Mouse (Mus musculus) midbrain, embryonic 13.5 days (tissue): ENCODE results near the gene Slc50a1. TPM values are rescaled to one million over a fixed set of nuclear protein-coding genes. Genes with fewer than 3 reads are reported as not detected.

Source experiments
- ATAC-seq: fragments of 200-750 bp; cut with Nextera tagmentation; 2 replicates; pipeline ENCODE4 v1.8.0; 2017; ENCODE audit warnings: mild to moderate bottlenecking, moderate TSS enrichment, moderate library complexity
- H3K27ac ChIP-seq: fragments of 300-500 bp; sonication (generic); 2 replicates; pipeline ENCODE4 v1.5.1; 2015; ENCODE audit warnings: inconsistent platforms, mild to moderate bottlenecking, moderate library complexity
- H3K27me3 ChIP-seq: fragments of 300-500 bp; sonication (generic); 2 replicates; pipeline ENCODE4 v1.6.1; 2015; ENCODE audit warnings: mild to moderate bottlenecking, inconsistent platforms
- H3K36me3 ChIP-seq: fragments of 300-500 bp; sonication (generic); 2 replicates; pipeline ENCODE4 v1.6.1; 2015; ENCODE audit warnings: mild to moderate bottlenecking, inconsistent platforms
- H3K4me1 ChIP-seq: fragments of 300-500 bp; sonication (generic); replicated peaks from 2 replicates; pipeline ENCODE4 v1.6.1; 2015; ENCODE audit warnings: inconsistent platforms
- H3K4me2 ChIP-seq: fragments of 300-500 bp; sonication (generic); replicated peaks from 2 replicates; pipeline ENCODE4 v1.6.1; 2015; ENCODE audit warnings: moderate library complexity, mild to moderate bottlenecking, inconsistent platforms
- H3K4me3 ChIP-seq: fragments of 300-500 bp; sonication (generic); replicated peaks from 2 replicates; pipeline ENCODE4 v1.5.1; 2015; ENCODE audit warnings: mild to moderate bottlenecking, inconsistent platforms
- H3K9ac ChIP-seq: fragments of 300-500 bp; sonication (generic); replicated peaks from 2 replicates; pipeline ENCODE4 v1.6.1; 2015; ENCODE audit warnings: mild to moderate bottlenecking, inconsistent platforms
- H3K9me3 ChIP-seq: fragments of 300-500 bp; sonication (generic); 2 replicates; pipeline ENCODE4 v1.6.1; 2016; ENCODE audit warnings: mild to moderate bottlenecking, inconsistent platforms
- whole genome bisulfite sequencing: fragments of 180-500 bp; shearing (Covaris S2); methylation state at CpG from one replicate; pipeline ENCODE4 v1.1.7; 2015; 5-methylcytosine and 5-hydroxymethylcytosine counted together
- polyA plus RNA-seq: library from polyadenylated mRNA; unstranded; fragments of >200 nt; fragmentation: Nextera tagmentation; extraction: Ambion mirVana; gene quantifications from 2 replicates; pipeline ENCODE4 v1.2.1, GENCODE M21; 2015

Gene Slc50a1
- polyA plus RNA-seq, 1 experiment from 2014 or later = 37.5 TPM

GRCm38 (mm10) chr3:89238494-89238893, 31.9 kb downstream of the Slc50a1 start:
- Histone ChIP-seq H3K4me3 (no peak overlapping the region), H3K4me1 (peaks cover 15% of the 10 kb centered on the region), H3K9me3 (no peaks in the 10 kb centered on the region), H3K27me3 (no peaks in the 10 kb centered on the region), H3K9ac (no peak overlapping the region), H3K4me2 (no peak overlapping the region), H3K27ac (no peak overlapping the region), H3K36me3 (peaks cover 89% of the 10 kb centered on the region)
- ATAC-seq = no peak; the same call in 1 of the 2 replicates
- WGBS = 72% methylated on average over 12 of the region's 12 CpGs

GRCm38 (mm10) chr3:89237682-89238081, 32.7 kb downstream of the Slc50a1 start:
- no peak overlapping the region for H3K27ac ChIP-seq
- no peaks in the 10 kb centered on the region for H3K9me3 ChIP-seq
- no peak overlapping the region for H3K4me3 ChIP-seq
- H3K4me1 ChIP-seq = peaks cover 7% of the 10 kb centered on the region
- H3K36me3 ChIP-seq = peaks cover 98% of the 10 kb centered on the region
- H3K9ac ChIP-seq = no peak overlapping the region
- no peak for ATAC-seq
- WGBS = 95% methylated on average over 21 of the region's 21 CpGs
- no peak overlapping the region for H3K4me2 ChIP-seq
- no peaks in the 10 kb centered on the region for H3K27me3 ChIP-seq

GRCm38 (mm10) chr3:89236516-89236915, 33.9 kb downstream of the Slc50a1 start:
- H3K27me3 ChIP-seq = no peaks in the 10 kb centered on the region
- 95% methylated on average over 10 of the region's 10 CpGs for WGBS

GRCm38 (mm10) chr3:89233562-89234110, 36.7 kb downstream of the Slc50a1 start:
- peaks cover 8% of the 10 kb centered on the region for H3K4me1 ChIP-seq
- H3K4me2 ChIP-seq = no peak overlapping the region
- no peak for ATAC-seq
- peaks cover 62% of the 10 kb centered on the region for H3K36me3 ChIP-seq
- H3K9ac ChIP-seq = no peak overlapping the region
- no peaks in the 10 kb centered on the region for H3K27me3 ChIP-seq
- no peak overlapping the region for H3K27ac ChIP-seq
- WGBS = 89% methylated on average over 14 of the region's 14 CpGs
- no peaks in the 10 kb centered on the region for H3K9me3 ChIP-seq
- H3K4me3 ChIP-seq = no peak overlapping the region

More at GRCm38 (mm10) chr3:89236516-89236915, 33.9 kb downstream of the Slc50a1 start:
- Histone ChIP-seq H3K4me1 (no peaks in the 10 kb centered on the region), H3K27ac (no peak overlapping the region; the same call in 1 of the 2 replicates), H3K4me3 (no peak overlapping the region), H3K36me3 (peaks cover 90% of the 10 kb centered on the region), H3K4me2 (no peak overlapping the region), H3K9me3 (no peaks in the 10 kb centered on the region), H3K9ac (no peak overlapping the region)
- ATAC-seq = no peak

GRCm38 (mm10) chr3:89232614-89233013, 37.8 kb downstream of the Slc50a1 start:
- Histone ChIP-seq H3K27me3 (no peaks in the 10 kb centered on the region), H3K4me2 (no peak overlapping the region), H3K9me3 (no peaks in the 10 kb centered on the region), H3K27ac (no peak overlapping the region), H3K9ac (no peak overlapping the region), H3K4me3 (no peak overlapping the region), H3K4me1 (peaks cover 18% of the 10 kb centered on the region), H3K36me3 (peaks cover 51% of the 10 kb centered on the region)
- no peak for ATAC-seq
- WGBS = 74% methylated on average over 6 of the region's 6 CpGs

- no peak overlapping the region for H3K27ac ChIP-seq
- peaks cover 26% of the 10 kb centered on the region for H3K4me1 ChIP-seq
- no peak overlapping the region for H3K4me3 ChIP-seq
- ATAC-seq = no peak
- H3K9me3 ChIP-seq = no peaks in the 10 kb centered on the region
- WGBS = 85% methylated on average over 16 of the region's 16 CpGs
- H3K27me3 ChIP-seq = no peaks in the 10 kb centered on the region
- H3K4me2 ChIP-seq = no peak overlapping the region
- peaks cover 44% of the 10 kb centered on the region for H3K36me3 ChIP-seq
- H3K9ac ChIP-seq = no peak overlapping the region
These were observed 38.5 kb downstream of the Slc50a1 start for GRCm38 (mm10) chr3:89231772-89232275.

- 80% methylated on average over 7 of the region's 7 CpGs for WGBS
- Histone ChIP-seq H3K4me1 (peaks cover 31% of the 10 kb centered on the region), H3K9me3 (no peaks in the 10 kb centered on the region), H3K27ac (no peak overlapping the region), H3K9ac (no peak overlapping the region), H3K4me3 (no peak overlapping the region), H3K27me3 (no peaks in the 10 kb centered on the region), H3K36me3 (peaks cover 39% of the 10 kb centered on the region), H3K4me2 (no peak overlapping the region)
- ATAC-seq = no peak
These were observed 39.0 kb downstream of the Slc50a1 start for GRCm38 (mm10) chr3:89231345-89231744.

GRCm38 (mm10) chr3:89230561-89230960, 39.8 kb downstream of the Slc50a1 start:
- Histone ChIP-seq H3K4me3 (no peak overlapping the region), H3K27ac (no peak overlapping the region), H3K36me3 (peaks cover 31% of the 10 kb centered on the region), H3K27me3 (no peaks in the 10 kb centered on the region), H3K4me1 (peaks cover 38% of the 10 kb centered on the region), H3K9me3 (no peaks in the 10 kb centered on the region), H3K9ac (no peak overlapping the region), H3K4me2 (no peak overlapping the region)
- whole genome bisulfite sequencing = 93% methylated on average over 2 of the region's 2 CpGs
- ATAC-seq = no peak

GRCm38 (mm10) chr3:89229276-89229675, 41.1 kb downstream of the Slc50a1 start:
- peaks cover 19% of the 10 kb centered on the region for H3K36me3 ChIP-seq
- H3K4me2 ChIP-seq = peak overlapping the region; percentile 83; the same call in 1 of the 2 replicates
- WGBS = 56% methylated on average over 4 of the region's 4 CpGs
- no peaks in the 10 kb centered on the region for H3K9me3 ChIP-seq
- H3K4me1 ChIP-seq = peaks cover 51% of the 10 kb centered on the region
- no peak overlapping the region for H3K4me3 ChIP-seq
- H3K27me3 ChIP-seq = no peaks in the 10 kb centered on the region
- H3K27ac ChIP-seq = no peak overlapping the region
- no peak overlapping the region for H3K9ac ChIP-seq
- no peak for ATAC-seq

- Histone ChIP-seq H3K27me3 (no peaks in the 10 kb centered on the region), H3K9ac (peak within 1 kb of the TSS; percentile 85), H3K4me1 (peaks cover 56% of the 10 kb centered on the region), H3K27ac (peak within 1 kb of the TSS; percentile 97), H3K9me3 (no peaks in the 10 kb centered on the region), H3K4me3 (peak within 1 kb of the TSS; percentile 68), H3K36me3 (peaks cover 19% of the 10 kb centered on the region), H3K4me2 (peak within 1 kb of the TSS; percentile 83)
- no peak for ATAC-seq
- 40% methylated on average over 10 of the region's 10 CpGs for WGBS
These were observed 41.5 kb downstream of the Slc50a1 start, which contains the start of gene Muc1 for GRCm38 (mm10) chr3:89228836-89229235. Gene Muc1, plus strand, starts transcription at chr3:89229057.

GRCm38 (mm10) chr3:89228180-89228549, 42.2 kb downstream of the Slc50a1 start:
- ATAC-seq = peak; percentile 9; the same call in 1 of the 2 replicates
- Histone ChIP-seq H3K27me3 (no peaks in the 10 kb centered on the region), H3K9ac (peak overlapping the region; percentile 46), H3K4me3 (peak overlapping the region; percentile 68), H3K36me3 (peaks cover 19% of the 10 kb centered on the region), H3K9me3 (no peaks in the 10 kb centered on the region), H3K4me2 (peak overlapping the region; percentile 83), H3K4me1 (peaks cover 62% of the 10 kb centered on the region), H3K27ac (peak overlapping the region; percentile 97)
- under 1% methylated on average over 20 of the region's 20 CpGs for WGBS

GRCm38 (mm10) chr3:89227307-89228179, 42.8 kb downstream of the Slc50a1 start:
- Histone ChIP-seq H3K4me1 (peaks cover 69% of the 10 kb centered on the region), H3K36me3 (peaks cover 19% of the 10 kb centered on the region), H3K4me2 (peak overlapping the region; percentile 83), H3K4me3 (peak overlapping the region; percentile 68), H3K27me3 (no peaks in the 10 kb centered on the region), H3K9me3 (no peaks in the 10 kb centered on the region), H3K27ac (peak overlapping the region; percentile 97), H3K9ac (peak overlapping the region; percentile 85)
- ATAC-seq = peak; percentile 79
- 1% methylated on average over 41 of the region's 41 CpGs for WGBS
